8 mouse cellular contexts compared by ENCODE assay signal in genomic region chr13:83730155-83730712, GRCm38 (mm10).
DNase-seq lines count a peak whose midpoint lies in the region; ATAC-seq lines count a peak whose summit lies in the region.

No protein-coding gene starts in this region.

- peak overlapping the region; percentile 93 for H3K27ac ChIP-seq in heart, embryonic 10.5 days
- peak overlapping the region; percentile 100 for H3K27ac ChIP-seq in hindbrain, embryonic 12.5 days
- peak overlapping the region; percentile 100 for H3K27ac ChIP-seq in midbrain, embryonic 14.5 days (replicated peaks; ENCODE audit: low read depth, low read length)

- no peak for DNase-seq in heart, embryonic 10.5 days (ENCODE audit: low spot score)
- DNase-seq in heart, adult 8-10 months (ENCODE audit: low spot score), result no peak
- DNase-seq in Muller cell, postnatal 12 days (ENCODE audit: inconsistent ontology term), result peak; percentile 85
- peak; percentile 74 for DNase-seq in midbrain, embryonic 14.5 days
- no peak for DNase-seq in urinary bladder, postnatal 4 days (ENCODE audit: low spot score in 2 of 2)
- DNase-seq in layer of hippocampus, adult 18-20 months (ENCODE audit: low spot score in 2 of 2), result no peak
- no peak for DNase-seq in frontal cortex, postnatal 14 days (ENCODE audit: low spot score in 2 of 2)

- peak overlapping the region; percentile 69 for H3K4me2 ChIP-seq in hindbrain, embryonic 12.5 days (replicated peaks)
- H3K4me2 ChIP-seq in midbrain, embryonic 14.5 days (ENCODE audit: low read length), result peak overlapping the region; percentile 86

- peak overlapping the region; percentile 73 for H3K4me3 ChIP-seq in heart, embryonic 10.5 days
- peak overlapping the region; percentile 84 for H3K4me3 ChIP-seq in hindbrain, embryonic 12.5 days
- peak overlapping the region; percentile 86 for H3K4me3 ChIP-seq in midbrain, embryonic 14.5 days (replicated peaks; ENCODE audit: low read depth, low read length)

- no peaks in the 10 kb centered on the region for H3K9me3 ChIP-seq in heart, embryonic 10.5 days
- H3K9me3 ChIP-seq in hindbrain, embryonic 12.5 days (replicated peaks), result no peaks in the 10 kb centered on the region
- H3K9me3 ChIP-seq in midbrain, embryonic 14.5 days (ENCODE audit: control insufficient read depth, low read length), result no peaks in the 10 kb centered on the region

- ATAC-seq in hindbrain, embryonic 12.5 days (ENCODE audit: low FRiP score), result peak; percentile 0; the same call in 1 of the 2 replicates
- no peak for ATAC-seq in midbrain, embryonic 14.5 days (ENCODE audit: low FRiP score, low TSS enrichment)

- 1% methylated on average over 16 of the region's 16 CpGs for WGBS in heart, embryonic 10.5 days
- WGBS in hindbrain, embryonic 12.5 days, result under 1% methylated on average over 16 of the region's 16 CpGs
- under 1% methylated on average over 16 of the region's 16 CpGs for WGBS in midbrain, embryonic 14.5 days

- no peaks in the 10 kb centered on the region for H3K36me3 ChIP-seq in heart, embryonic 10.5 days
- H3K36me3 ChIP-seq in hindbrain, embryonic 12.5 days, result no peaks in the 10 kb centered on the region; the same call in none of the 2 replicates
- peaks cover 18% of the 10 kb centered on the region for H3K36me3 ChIP-seq in midbrain, embryonic 14.5 days (ENCODE audit: control insufficient read depth, insufficient read depth, low read length)

- H3K4me1 ChIP-seq in heart, embryonic 10.5 days, result peaks cover 11% of the 10 kb centered on the region; the same call in 1 of the 2 replicates
- no peaks in the 10 kb centered on the region for H3K4me1 ChIP-seq in hindbrain, embryonic 12.5 days
- no peaks in the 10 kb centered on the region for H3K4me1 ChIP-seq in midbrain, embryonic 14.5 days (ENCODE audit: control insufficient read depth, insufficient read depth, low read length)

- H3K9ac ChIP-seq in hindbrain, embryonic 12.5 days, result peak overlapping the region; percentile 100
- H3K9ac ChIP-seq in midbrain, embryonic 14.5 days (replicated peaks; ENCODE audit: low read length), result peak overlapping the region; percentile 100

- peaks cover 84% of the 10 kb centered on the region for H3K27me3 ChIP-seq in heart, embryonic 10.5 days (ENCODE audit: insufficient read depth, poor library complexity, severe bottlenecking)
- H3K27me3 ChIP-seq in hindbrain, embryonic 12.5 days, result no peaks in the 10 kb centered on the region; the same call in 1 of the 2 replicates
- H3K27me3 ChIP-seq in midbrain, embryonic 14.5 days (ENCODE audit: control insufficient read depth, insufficient read depth, low read length), result no peaks in the 10 kb centered on the region

Comparison
In these comparisons a context has a peak if more than half of its experiments do, and no peak if none do; other contexts are left out.
1. DNase-seq: peak in Muller cell, postnatal 12 days (single experiment) and midbrain, embryonic 14.5 days (single experiment); none in heart, embryonic 10.5 days (single experiment), heart, adult 8-10 months (single experiment), urinary bladder, postnatal 4 days (0 of 2), layer of hippocampus, adult 18-20 months (0 of 2) and frontal cortex, postnatal 14 days (0 of 2).
2. Peak in every context shown above with its lines, with median percentiles within 50 percentile points of each other: H3K27ac ChIP-seq and H3K4me3 ChIP-seq.